Mouse (Mus musculus): ENCODE measurements at regions not wholly inside any gene's neighbourhood (a gene's known extent, or its start where the extent isn't known, plus 50 kb on each side); places are given as distances from the start of the nearest gene placed in this dataset.
A peak's percentile ranks its signal among the peaks of the same experiment; 100 is the strongest.

DNA sequence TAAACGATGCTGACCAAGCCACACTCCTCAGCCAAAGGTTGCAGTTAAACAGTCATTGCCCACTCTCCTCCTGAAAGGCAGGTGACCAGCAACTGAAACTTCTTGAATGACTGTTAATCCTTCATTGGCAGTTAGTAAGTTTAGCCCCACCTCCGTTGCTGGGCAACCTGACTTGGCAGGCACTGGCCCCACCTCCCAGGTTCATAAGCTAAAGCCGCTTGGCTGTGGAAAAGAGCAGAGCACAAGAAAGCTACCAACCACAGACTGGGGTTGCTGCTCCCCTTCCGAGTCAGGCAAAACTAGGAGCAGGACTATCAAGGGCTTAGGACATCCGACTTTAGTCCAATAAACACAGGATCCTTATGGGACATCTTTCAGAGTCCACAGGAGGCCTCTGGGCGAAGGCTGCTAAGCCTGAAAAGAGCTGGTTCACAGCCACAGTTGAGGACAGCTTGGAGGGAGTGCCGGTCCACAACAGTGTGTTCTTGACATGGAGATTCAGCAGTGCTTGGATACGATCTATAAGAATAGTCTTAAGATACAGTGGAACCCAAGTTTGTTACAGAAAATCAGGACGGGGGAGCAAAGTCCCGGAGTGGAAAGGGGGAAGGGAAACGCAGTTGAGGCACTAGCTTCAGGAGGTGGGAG lies 67.7 kb upstream of the Kcnma1 start:
- DNase-seq (ENCODE audit: low spot score in 2 of 2) = peak; percentile 5 to 37

DNA sequence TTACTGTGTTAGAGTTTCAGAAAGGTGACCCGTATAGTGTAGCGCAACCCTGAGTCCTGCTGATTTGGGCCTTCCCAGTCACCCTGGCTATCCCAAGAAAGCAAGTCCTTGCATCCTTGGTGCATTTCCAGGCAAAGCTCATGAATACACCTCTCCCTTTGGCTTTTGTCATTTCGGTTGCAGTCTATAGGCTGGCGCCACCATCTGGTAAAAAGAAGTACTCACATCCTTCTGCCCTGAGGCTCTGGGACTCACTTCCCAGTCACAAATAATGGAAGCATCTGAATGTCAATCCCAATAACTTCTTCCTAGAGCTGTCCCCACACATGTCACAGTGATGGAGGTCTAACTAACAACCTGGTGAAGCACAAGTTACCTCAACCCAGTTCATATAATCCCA lies 54.4 kb upstream of the Kcnma1 start:
- DNase-seq (ENCODE audit: low spot score in 2 of 2) = no peak

DNA sequence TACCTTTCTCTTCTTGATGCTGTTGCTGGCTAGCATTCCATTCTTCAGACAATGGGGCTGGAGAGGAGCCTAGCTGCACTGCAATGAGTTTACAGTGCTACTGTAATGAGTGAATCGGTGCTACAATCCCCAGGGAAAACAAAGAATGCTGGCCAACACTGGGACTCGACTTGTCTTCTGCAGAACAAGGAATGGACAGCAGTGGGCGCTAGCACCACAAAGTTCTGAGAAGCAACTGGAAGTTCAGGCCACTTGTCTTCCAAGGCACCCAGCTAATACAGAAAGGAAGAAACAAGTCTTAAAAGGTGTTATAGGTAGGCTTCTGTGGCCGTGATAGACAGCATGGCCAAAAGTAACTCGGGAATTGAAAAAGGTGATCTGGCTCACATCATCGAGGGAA lies 53.4 kb upstream of the Kcnma1 start:
- DNase-seq (ENCODE audit: low spot score in 2 of 2) = peak; percentile 44 to 68

DNA sequence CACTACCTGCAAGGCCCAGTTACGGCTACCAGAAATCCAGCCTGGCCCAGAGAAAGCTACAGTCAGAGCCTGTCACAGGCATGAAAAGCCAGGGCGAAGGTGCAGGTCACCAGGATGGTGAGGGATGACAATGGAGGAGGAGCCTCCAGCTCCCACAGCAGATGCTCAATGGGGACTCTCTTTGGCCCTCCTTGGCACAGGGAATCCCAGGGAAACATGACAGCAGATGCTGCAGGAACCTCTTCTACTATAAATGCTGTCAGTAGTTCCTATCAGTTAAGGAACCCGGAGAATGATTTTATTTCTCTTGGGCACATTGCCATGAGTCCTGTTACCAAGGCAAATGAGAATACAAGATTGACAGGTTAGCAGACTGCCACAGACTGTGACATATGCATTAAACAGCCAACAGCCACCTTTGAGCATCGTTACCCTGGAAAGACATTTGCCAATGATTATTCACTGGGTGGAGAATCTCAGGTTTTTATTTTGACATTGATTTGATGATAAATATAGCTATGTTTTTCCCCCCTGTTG lies 51.0 kb upstream of the Kcnma1 start:
- no peak for DNase-seq (ENCODE audit: low spot score in 2 of 2)

Data from left cerebral cortex, adult 8-10 months (tissue).